Mouse (Mus musculus): ENCODE measurements at regions not wholly inside any gene's neighbourhood (a gene's known extent, or its start where the extent isn't known, plus 50 kb on each side); places are given as distances from the start of the nearest gene placed in this dataset.

GRCm38 (mm10) chr5:96931576-96932152, 65.8 kb upstream of the Bmp2k start:
- no peak for DNase-seq (ENCODE audit: low read depth, low spot score)

GRCm38 (mm10) chr5:96936239-96936638, 61.2 kb upstream of the Bmp2k start:
- DNase-seq (ENCODE audit: low read depth, low spot score) = no peak

- no peak for DNase-seq (ENCODE audit: low read depth, low spot score)
Measured at GRCm38 (mm10) chr5:96938718-96939117, 58.8 kb upstream of the Bmp2k start.

GRCm38 (mm10) chr5:96939273-96939672, 58.2 kb upstream of the Bmp2k start:
- no peak for DNase-seq (ENCODE audit: low read depth, low spot score)

GRCm38 (mm10) chr5:96940170-96941086, 57.1 kb upstream of the Bmp2k start:
- no peak for DNase-seq (ENCODE audit: low read depth, low spot score)

- no peak for DNase-seq (ENCODE audit: low read depth, low spot score)
Measured at GRCm38 (mm10) chr5:96941087-96941468, 56.4 kb upstream of the Bmp2k start.

- DNase-seq (ENCODE audit: low read depth, low spot score) = no peak
Measured at GRCm38 (mm10) chr5:96941518-96941917, 56.0 kb upstream of the Bmp2k start.

All from retina, postnatal 7 days (tissue).